Mouse (Mus musculus) CH12.LX (cell line): ENCODE measurements around the gene Atg10. TPM values are rescaled to one million over a fixed set of nuclear protein-coding genes. Genes with fewer than 3 reads are reported as not detected.

Experiments
- DNase-seq: peaks from one replicate; pipeline ENCODE4 v3.0.0-alpha.2; 2013; ENCODE audit errors: extremely low read depth
- H3K27ac ChIP-seq: 2 replicates; pipeline ENCODE4 v1.5.1; 2012; ENCODE audit warnings: low read depth, mild to moderate bottlenecking, control low read depth, moderate library complexity; ENCODE audit not compliant: insufficient read depth
- H3K27me3 ChIP-seq: replicated peaks from 2 replicates; pipeline ENCODE3; 2012; ENCODE audit warnings: inconsistent platforms
- H3K36me3 ChIP-seq, 2 experiments: replicated peaks in 1 of 2; 2 replicates each; pipeline versions ENCODE3 to v1.6.1; 2012; ENCODE audit warnings: inconsistent platforms in 1 of 2, low read length in 1 of 2, mild to moderate bottlenecking in 1 of 2, mixed read lengths in 1 of 2, moderate library complexity in 1 of 2; ENCODE audit not compliant: control insufficient read depth in 1 of 2, insufficient read depth in 1 of 2
- H3K4me1 ChIP-seq, 2 experiments: 2 replicates each; pipeline ENCODE4 v1.6.1; 2012; ENCODE audit warnings: inconsistent platforms in 1 of 2, moderate library complexity in 1 of 2; ENCODE audit not compliant: insufficient read depth in 2 of 2, control insufficient read depth in 1 of 2
- H3K4me2 ChIP-seq: 2 replicates; pipeline ENCODE4 v1.6.1; 2012; ENCODE audit warnings: low read depth, mild to moderate bottlenecking, control low read depth; ENCODE audit not compliant: poor library complexity, insufficient read depth, severe bottlenecking
- H3K4me3 ChIP-seq, 3 experiments: fragments of 150-350 bp in 1 of 3; sonication (generic) in 1 of 3; replicated peaks in 1 of 3; 2 replicates each; pipeline versions ENCODE3 to v1.5.1; 2011 to 2012; ENCODE audit warnings: low read depth in 2 of 3, low read length in 2 of 3, mild to moderate bottlenecking in 2 of 3, moderate library complexity in 2 of 3, control low read depth in 1 of 3, improper control_type of control experiment in 1 of 3, inconsistent platforms in 1 of 3, mixed read lengths in 1 of 3; ENCODE audit not compliant: poor library complexity in 1 of 3
- H3K79me2 ChIP-seq: replicated peaks from 2 replicates; pipeline ENCODE4 v1.6.1; 2012; ENCODE audit warnings: mild to moderate bottlenecking, moderate library complexity; ENCODE audit not compliant: control insufficient read depth, poor library complexity, insufficient read depth, severe bottlenecking; ENCODE audit errors: extremely low read depth
- H3K9ac ChIP-seq: 2 replicates; pipeline ENCODE4 v1.6.1; 2012; ENCODE audit warnings: low read depth, mild to moderate bottlenecking, control low read depth, moderate library complexity; ENCODE audit not compliant: insufficient read depth
- H3K9me3 ChIP-seq: replicated peaks from 2 replicates; pipeline ENCODE3; 2012; ENCODE audit warnings: low read length, inconsistent platforms, mixed read lengths
- CHD1 ChIP-seq: IDR thresholded peaks from 2 replicates; pipeline ENCODE4 v1.6.1; 2012; ENCODE audit warnings: low read depth, low read length, improper control_type of control experiment, inconsistent platforms
- CTCF ChIP-seq, 2 experiments: IDR thresholded peaks in 1 of 2; conservative IDR thresholded peaks in 1 of 2; 2 replicates each; pipeline ENCODE4 v1.5.1; 2011 to 2012; ENCODE audit warnings: low read depth in 2 of 2, low read length in 2 of 2, improper control_type of control experiment in 1 of 2, inconsistent platforms in 1 of 2, mild to moderate bottlenecking in 1 of 2, moderate library complexity in 1 of 2
- E2F4 ChIP-seq: IDR thresholded peaks from 2 replicates; pipeline ENCODE4 v1.6.1; 2011; ENCODE audit warnings: low read depth, low read length, improper control_type of control experiment; ENCODE audit not compliant: insufficient replicate concordance
- ELF1 ChIP-seq: IDR thresholded peaks from 2 replicates; pipeline ENCODE4 v1.6.1; 2014; ENCODE audit warnings: low read depth, mild to moderate bottlenecking, inconsistent platforms, low read length, improper control_type of control experiment
- ETS1 ChIP-seq: conservative IDR thresholded peaks from 2 replicates; pipeline ENCODE4 v1.6.1; 2012; ENCODE audit warnings: low read depth, mild to moderate bottlenecking, inconsistent platforms, low read length, improper control_type of control experiment, moderate library complexity
- IRF4 ChIP-seq: IDR thresholded peaks from 2 replicates; pipeline ENCODE4 v1.6.1; 2014; ENCODE audit warnings: low read depth, mild to moderate bottlenecking, inconsistent platforms, low read length, improper control_type of control experiment
- JUN ChIP-seq: IDR thresholded peaks from 2 replicates; pipeline ENCODE4 v1.6.1; 2011; ENCODE audit warnings: low read depth, mild to moderate bottlenecking, low read length, improper control_type of control experiment, moderate library complexity; ENCODE audit not compliant: insufficient read depth
- JUND ChIP-seq: conservative IDR thresholded peaks from 2 replicates; pipeline ENCODE4 v1.6.1; 2011; ENCODE audit warnings: low read depth, low read length, improper control_type of control experiment
- KAT2A ChIP-seq: IDR thresholded peaks from 2 replicates; pipeline ENCODE4 v1.6.1; 2012; ENCODE audit warnings: low read length, improper control_type of control experiment, inconsistent platforms; ENCODE audit not compliant: insufficient replicate concordance
- MAX ChIP-seq: IDR thresholded peaks from 2 replicates; pipeline ENCODE4 v1.6.1; 2011; ENCODE audit warnings: low read length, improper control_type of control experiment
- MAZ ChIP-seq: IDR thresholded peaks from 2 replicates; pipeline ENCODE4 v1.6.1; 2012; ENCODE audit warnings: low read depth, mild to moderate bottlenecking, inconsistent platforms, low read length, improper control_type of control experiment, moderate library complexity
- MXI1 ChIP-seq: IDR thresholded peaks from 2 replicates; pipeline ENCODE4 v1.6.1; 2011; ENCODE audit warnings: mild to moderate bottlenecking, low read depth, low read length, improper control_type of control experiment
- MYC ChIP-seq: IDR thresholded peaks from 2 replicates; pipeline ENCODE4 v1.6.1; 2011; ENCODE audit warnings: low read depth, mild to moderate bottlenecking, improper control_type of control experiment, low read length
- NELFE ChIP-seq: IDR thresholded peaks from 2 replicates; pipeline ENCODE4 v1.6.1; 2011; ENCODE audit warnings: low read depth, low read length, improper control_type of control experiment
- RAD21 ChIP-seq: IDR thresholded peaks from 2 replicates; pipeline ENCODE4 v1.6.1; 2011; ENCODE audit warnings: low read depth, mild to moderate bottlenecking, low read length, improper control_type of control experiment, moderate library complexity
- SMC3 ChIP-seq: IDR thresholded peaks from 2 replicates; pipeline ENCODE4 v1.6.1; 2011; ENCODE audit warnings: low read depth, low read length, improper control_type of control experiment
- UBTF ChIP-seq: IDR thresholded peaks from 2 replicates; pipeline ENCODE4 v1.6.1; 2012; ENCODE audit warnings: low read depth, mild to moderate bottlenecking, inconsistent platforms, low read length, improper control_type of control experiment, moderate library complexity
- USF2 ChIP-seq: conservative IDR thresholded peaks from 2 replicates; pipeline ENCODE4 v1.6.1; 2011; ENCODE audit warnings: low read depth, low read length, improper control_type of control experiment
- ZC3H11A ChIP-seq: IDR thresholded peaks from 2 replicates; pipeline ENCODE4 v1.6.1; 2012; ENCODE audit warnings: low read depth, mild to moderate bottlenecking, inconsistent platforms, low read length, improper control_type of control experiment
- ZMIZ1 ChIP-seq: IDR thresholded peaks from 2 replicates; pipeline ENCODE4 v1.6.1; 2012; ENCODE audit warnings: low read depth, mild to moderate bottlenecking, inconsistent platforms, low read length, improper control_type of control experiment
- ZNF384 ChIP-seq: IDR thresholded peaks from 2 replicates; pipeline ENCODE4 v1.6.1; 2012; ENCODE audit warnings: low read depth, low read length, improper control_type of control experiment, inconsistent platforms
- dilution Hi-C: fragments of 300-500 bp; cut with MboI; formaldehyde crosslinking; loops from 2 replicates; pipeline ENCODE4 v1.14.3; 2020; ENCODE audit warnings: low sequenced_read_pairs; ENCODE audit not compliant: extremely low pct_unique_long_range_greater_than_20kb, extremely low pct_ligation_motif_present
- in situ Hi-C: fragments of 300-500 bp; cut with MboI; formaldehyde crosslinking; loops from 3 replicates; pipeline ENCODE4 v1.14.3; 2019; ENCODE audit warnings: low sequenced_read_pairs, low pct_ligation_motif_present, low pct_unique_long_range_greater_than_20kb, mixed read lengths
- polyA plus RNA-seq: library from polyadenylated mRNA; unstranded; fragments of >175 nt; gene quantifications from 2 replicates; pipeline ENCODE4 v1.2.1, GENCODE M21; 2012; ENCODE audit warnings: low read depth; ENCODE audit not compliant: insufficient read length
- total RNA-seq, 2 experiments: library from RNA; depleted of rRNA; stranded (reverse); fragments of 300-350 nt in 1 of 2; fragments of >200 nt in 1 of 2; gene quantifications; 2 replicates each; pipeline ENCODE4 v1.2.3; 2012 to 2014

Gene Atg10
- total and polyA plus RNA-seq, 3 experiments = 3.4 to 7.2 (median 4.2) TPM

DNA sequence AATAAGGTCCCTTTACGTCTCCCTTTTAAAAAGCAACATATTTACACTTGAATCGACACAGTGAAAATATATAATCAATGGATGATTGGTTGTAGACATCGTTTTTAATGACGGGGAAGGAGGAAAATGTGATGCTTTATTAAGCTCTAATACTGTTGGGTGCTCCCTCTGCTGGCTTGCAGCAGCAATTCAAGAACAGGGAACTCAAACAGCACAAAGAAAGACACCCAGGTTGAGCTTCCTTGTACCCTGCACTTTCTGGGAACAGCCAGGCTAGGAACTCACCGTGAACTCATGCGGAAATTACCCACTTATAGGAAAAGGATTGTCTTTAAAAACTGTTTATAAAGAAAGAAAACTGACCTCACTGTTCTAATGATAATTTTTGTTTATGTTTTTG is 130.6 kb downstream of the Atg10 start:
- dilution Hi-C loops = no loop called here
- Histone ChIP-seq H3K9me3 (peaks cover 4% of the 10 kb centered on the region), H3K27me3 (no peaks in the 10 kb centered on the region), H3K4me1 (peaks cover 12 to 45% of the 10 kb centered on the region in 2 experiments), H3K79me2 (no peaks in the 10 kb centered on the region), H3K4me2 (no peak overlapping the region), H3K36me3 (no peaks in the 10 kb centered on the region), H3K4me3 (no peak overlapping the region)
- in situ Hi-C loops = no loop called here
- peak; percentile 65 for DNase-seq
- TF ChIP-seq ZMIZ1 (no peak), CTCF (conservative IDR thresholded peaks at IDR 0.05 in 1 of 2, IDR thresholded peaks at IDR 0.05 in 1 of 2; ENCODE audit: low read depth in 2 of 2, low read length in 2 of 2) (peak; percentile 22 to 70; a peak in 2 of 4 replicates), ETS1 (no peak), ZNF384 (no peak), ZC3H11A (no peak), MAX (no peak), NELFE (no peak), IRF4 (no peak), MXI1 (no peak), SMC3 (peak; percentile 76), USF2 (no peak), E2F4 (no peak), CHD1 (no peak), MYC (no peak), JUND (no peak), RAD21 (peak; percentile 52), MAZ (no peak), ELF1 (no peak), UBTF (no peak), KAT2A (no peak)
- TF ChIP-seq, all 38 proteins: peak for 3
- no peak overlapping the region for H3K9ac ChIP-seq
- H3K27ac ChIP-seq = no peak overlapping the region

DNA sequence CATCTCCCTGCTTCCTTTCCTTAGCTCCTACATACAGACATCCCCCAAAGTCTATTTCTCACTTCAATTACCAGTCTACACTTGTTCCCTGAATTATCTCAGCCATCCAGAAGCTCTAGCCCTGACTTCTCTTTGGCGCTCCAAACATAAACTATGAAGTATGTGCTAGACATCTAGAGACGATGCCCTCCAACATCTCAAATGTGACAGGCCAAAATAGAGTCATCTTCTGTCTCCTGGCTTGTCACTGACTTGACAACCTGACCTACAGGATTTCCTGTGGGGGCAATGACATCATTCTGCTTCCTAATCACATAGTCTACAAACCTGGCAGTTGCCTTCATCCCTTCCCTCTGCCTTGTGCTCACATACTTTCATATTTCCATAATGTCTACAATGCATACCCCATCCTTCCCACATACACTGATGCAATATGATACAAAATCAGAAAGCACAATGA is 132.0 kb downstream of the Atg10 start:
- dilution Hi-C loops = no loop called here
- DNase-seq = peak; percentile 43

More for the DNA sequence above, 132.0 kb downstream of the Atg10 start:
- TF ChIP-seq JUN = peak; percentile 30; the same call in 1 of the 2 replicates
- TF ChIP-seq JUND = no peak
- Histone ChIP-seq H3K9ac (no peak overlapping the region), H3K4me2 (peak overlapping the region; percentile 22), H3K27me3 (no peaks in the 10 kb centered on the region), H3K36me3 (no peaks in the 10 kb centered on the region), H3K4me3 (no peak overlapping the region), H3K79me2 (no peaks in the 10 kb centered on the region), H3K27ac (no peak overlapping the region), H3K4me1 (peaks cover 12 to 45% of the 10 kb centered on the region in 2 experiments), H3K9me3 (peaks cover 4% of the 10 kb centered on the region)
- in situ Hi-C loops = no loop called here
